In genomic region chr2:127435135-127435534, GRCm38 (mm10) we compare ENCODE assay signal across 9 mouse cellular contexts. TPM values are rescaled to one million over a fixed set of nuclear protein-coding genes. Genes with fewer than 3 reads are reported as not detected.
DNase-seq lines count a peak whose midpoint lies in the region; ATAC-seq and TF ChIP-seq lines count a peak whose summit lies in the region.
"Had no signal": no experiment of that assay in that cellular context is flagged by ENCODE, and none has a peak within 500 bp of the region (broad histone marks: within the 10 kb centered on the region; RNA-seq: fewer than 3 reads in every experiment).

No protein-coding gene starts in this region.

- peak; percentile 58 for TF ChIP-seq CTCF in midbrain, postnatal 0 days (IDR thresholded peaks at IDR 0.05)
- TF ChIP-seq CTCF in brain, embryonic 14.5 days (IDR thresholded peaks at IDR 0.05; ENCODE audit: borderline replicate concordance, extremely low read depth, insufficient read depth, insufficient read length): peak; percentile 64

- no peaks in the 10 kb centered on the region for H3K27me3 ChIP-seq in forebrain, embryonic 14.5 days (replicated peaks; ENCODE audit: control insufficient read depth, insufficient read depth, low read length)
- H3K27me3 ChIP-seq in forebrain, embryonic 12.5 days: no peaks in the 10 kb centered on the region
- H3K27me3 ChIP-seq in midbrain, postnatal 0 days (ENCODE audit: insufficient read depth, low read length): no peaks in the 10 kb centered on the region
- no peaks in the 10 kb centered on the region for H3K27me3 ChIP-seq in midbrain, embryonic 13.5 days
- H3K27me3 ChIP-seq in liver, embryonic 13.5 days: no peaks in the 10 kb centered on the region

- H3K4me2 ChIP-seq in forebrain, embryonic 14.5 days (ENCODE audit: low read length): no peak overlapping the region
- H3K4me2 ChIP-seq in forebrain, embryonic 12.5 days: no peak overlapping the region
- no peak overlapping the region for H3K4me2 ChIP-seq in midbrain, postnatal 0 days (ENCODE audit: low read depth, low read length, poor library complexity, severe bottlenecking)
- no peak overlapping the region for H3K4me2 ChIP-seq in midbrain, embryonic 13.5 days (replicated peaks)
- H3K4me2 ChIP-seq in liver, embryonic 13.5 days: no peak overlapping the region

- ATAC-seq in forebrain, embryonic 14.5 days: 0 out of 2 replicates have a peak, but pooled peaks have one; percentile 32
- ATAC-seq in forebrain, embryonic 12.5 days (ENCODE audit: low FRiP score): no peak
- ATAC-seq in midbrain, postnatal 0 days (ENCODE audit: low FRiP score): no peak
- no peak for ATAC-seq in midbrain, embryonic 13.5 days
- ATAC-seq in liver, embryonic 13.5 days (ENCODE audit: low read depth): peak; percentile 26; the same call in 1 of the 2 replicates

- no peak overlapping the region for H3K4me3 ChIP-seq in forebrain, embryonic 14.5 days (ENCODE audit: low read depth, low read length)
- no peak overlapping the region for H3K4me3 ChIP-seq in forebrain, embryonic 12.5 days (replicated peaks)
- no peak overlapping the region for H3K4me3 ChIP-seq in midbrain, postnatal 0 days (ENCODE audit: low read depth, low read length)
- no peak overlapping the region for H3K4me3 ChIP-seq in midbrain, embryonic 13.5 days (replicated peaks)
- no peak overlapping the region for H3K4me3 ChIP-seq in liver, embryonic 13.5 days (replicated peaks)

- DNase-seq in forebrain, embryonic 14.5 days (ENCODE audit: low spot score): peak; percentile 32
- peak; percentile 7 for DNase-seq in midbrain, postnatal 0 days (ENCODE audit: low spot score)
- DNase-seq in brain, embryonic 14.5 days (ENCODE audit: low read depth): peak; percentile 29
- DNase-seq in liver, embryonic 13.5 days: peak; percentile 42
- DNase-seq in thymus, postnatal 4 days: peak; percentile 79
- no peak for DNase-seq in left cerebral cortex, adult 11 months (ENCODE audit: low spot score)

- TF ChIP-seq POLR2A in brain, embryonic 14.5 days (IDR thresholded peaks at IDR 0.05; ENCODE audit: borderline replicate concordance, extremely low read depth, insufficient read depth, insufficient read length, poor library complexity, severe bottlenecking): no peak

- H3K4me1 ChIP-seq in forebrain, embryonic 14.5 days (ENCODE audit: control insufficient read depth, insufficient read depth, low read length): no peaks in the 10 kb centered on the region
- H3K4me1 ChIP-seq in forebrain, embryonic 12.5 days: no peaks in the 10 kb centered on the region
- H3K4me1 ChIP-seq in midbrain, postnatal 0 days (ENCODE audit: insufficient read depth, low read length): no peaks in the 10 kb centered on the region
- no peaks in the 10 kb centered on the region for H3K4me1 ChIP-seq in midbrain, embryonic 13.5 days (replicated peaks)
- peaks cover 37% of the 10 kb centered on the region for H3K4me1 ChIP-seq in liver, embryonic 13.5 days (replicated peaks)

- H3K36me3 ChIP-seq in forebrain, embryonic 14.5 days (ENCODE audit: control insufficient read depth, insufficient read depth, low read length): peaks cover 42% of the 10 kb centered on the region
- H3K36me3 ChIP-seq in forebrain, embryonic 12.5 days (replicated peaks): peaks cover 41% of the 10 kb centered on the region
- peaks cover 29% of the 10 kb centered on the region for H3K36me3 ChIP-seq in midbrain, postnatal 0 days (ENCODE audit: insufficient read depth, low read length)
- peaks cover 47% of the 10 kb centered on the region for H3K36me3 ChIP-seq in midbrain, embryonic 13.5 days
- peaks cover 32% of the 10 kb centered on the region for H3K36me3 ChIP-seq in liver, embryonic 13.5 days

- WGBS in forebrain, embryonic 14.5 days: 58% methylated on average over 2 of the region's 2 CpGs
- WGBS in forebrain, embryonic 12.5 days: 52% methylated on average over 2 of the region's 2 CpGs
- WGBS in midbrain, postnatal 0 days: 38% methylated on average over 2 of the region's 2 CpGs
- WGBS in midbrain, embryonic 13.5 days: 48% methylated on average over 2 of the region's 2 CpGs
- WGBS in liver, embryonic 13.5 days (ENCODE audit: insufficient replicate concordance): 6% methylated on average over 2 of the region's 2 CpGs

- no peaks in the 10 kb centered on the region for H3K9me3 ChIP-seq in forebrain, embryonic 14.5 days (replicated peaks; ENCODE audit: control insufficient read depth, low read length)
- no peaks in the 10 kb centered on the region for H3K9me3 ChIP-seq in forebrain, embryonic 12.5 days
- no peaks in the 10 kb centered on the region for H3K9me3 ChIP-seq in midbrain, postnatal 0 days (ENCODE audit: low read length)
- no peaks in the 10 kb centered on the region for H3K9me3 ChIP-seq in midbrain, embryonic 13.5 days
- H3K9me3 ChIP-seq in liver, embryonic 13.5 days (replicated peaks): no peaks in the 10 kb centered on the region

- H3K27ac ChIP-seq in forebrain, embryonic 14.5 days (ENCODE audit: low read depth, low read length): no peak overlapping the region
- H3K27ac ChIP-seq in forebrain, embryonic 12.5 days: no peak overlapping the region
- no peak overlapping the region for H3K27ac ChIP-seq in midbrain, postnatal 0 days (ENCODE audit: low read depth, low read length)
- H3K27ac ChIP-seq in midbrain, embryonic 13.5 days: no peak overlapping the region
- peak overlapping the region; percentile 21; the same call in 1 of the 2 replicates for H3K27ac ChIP-seq in liver, embryonic 13.5 days

- no peak overlapping the region for H3K9ac ChIP-seq in forebrain, embryonic 14.5 days (ENCODE audit: low read length)
- no peak overlapping the region for H3K9ac ChIP-seq in forebrain, embryonic 12.5 days
- H3K9ac ChIP-seq in midbrain, postnatal 0 days (replicated peaks; ENCODE audit: low read length, poor library complexity, severe bottlenecking): no peak overlapping the region
- no peak overlapping the region for H3K9ac ChIP-seq in midbrain, embryonic 13.5 days (replicated peaks)
- peak overlapping the region; percentile 36; the same call in 1 of the 2 replicates for H3K9ac ChIP-seq in liver, embryonic 13.5 days

RNA-seq across cellular contexts. Expression of gene Fahd2a, which starts 9.2 kb away (rescaled TPM):
- polyA plus RNA-seq in forebrain, embryonic 14.5 days (2014; fragmentation: Nextera tagmentation; extraction: Ambion mirVana): 32.1 and 32.8 TPM in 2 replicates
- 24.9 and 25.4 TPM in 2 replicates for polyA plus RNA-seq in forebrain, embryonic 12.5 days (2016; fragmentation: Nextera tagmentation; extraction: Ambion mirVana)
- total RNA-seq in midbrain, postnatal 0 days (2014; rRNA removed): 25.1 and 32.4 TPM in 2 replicates
- polyA plus RNA-seq in midbrain, postnatal 0 days (2015; fragmentation: Nextera tagmentation; extraction: Ambion mirVana): 27.3 and 29.2 TPM in 2 replicates
- polyA plus RNA-seq in midbrain, embryonic 13.5 days (2015; fragmentation: Nextera tagmentation; extraction: Ambion mirVana): 36.1 and 37.6 TPM in 2 replicates
- 25.8 and 30.8 TPM in 2 replicates for polyA plus RNA-seq in brain, embryonic 14.5 days (2012; rRNA removed)
- 14.3 and 15.5 TPM in 2 replicates for polyA plus RNA-seq in liver, embryonic 13.5 days (2015; fragmentation: Nextera tagmentation; extraction: Ambion mirVana)

RNA-seq across cellular contexts. Expression of gene Gpat2, which starts 10.1 kb away (rescaled TPM):
- 0.21 TPM in 1 of 2 replicates, not detected in the other for polyA plus RNA-seq in forebrain, embryonic 14.5 days (2014; fragmentation: Nextera tagmentation; extraction: Ambion mirVana)
- 0.14 and 0.22 TPM in 2 replicates for polyA plus RNA-seq in forebrain, embryonic 12.5 days (2016; fragmentation: Nextera tagmentation; extraction: Ambion mirVana)
- 0.09 and 0.55 TPM in 2 replicates for total RNA-seq in midbrain, postnatal 0 days (2014; rRNA removed)
- 0.16 and 0.23 TPM in 2 replicates for polyA plus RNA-seq in midbrain, postnatal 0 days (2015; fragmentation: Nextera tagmentation; extraction: Ambion mirVana)
- 0.13 and 0.22 TPM in 2 replicates for polyA plus RNA-seq in midbrain, embryonic 13.5 days (2015; fragmentation: Nextera tagmentation; extraction: Ambion mirVana)
- polyA plus RNA-seq in brain, embryonic 14.5 days (2012; rRNA removed): 0.07 and 0.13 TPM in 2 replicates
- 0.35 and 0.39 TPM in 2 replicates for polyA plus RNA-seq in liver, embryonic 13.5 days (2015; fragmentation: Nextera tagmentation; extraction: Ambion mirVana)
- total RNA-seq: heart, adult 18-20 months had no signal

Comparison
In these comparisons a context has a peak if more than half of its experiments do, and no peak if none do; other contexts are left out.
1. ATAC-seq: peak in forebrain, embryonic 14.5 days (single experiment) and liver, embryonic 13.5 days (single experiment); none in forebrain, embryonic 12.5 days (single experiment), midbrain, postnatal 0 days (single experiment) and midbrain, embryonic 13.5 days (single experiment).